Comparison of ENCODE assay signal across 29 mouse cellular contexts in genomic region chr12:8310992-8311391, GRCm38 (mm10). TPM values are rescaled to one million over a fixed set of nuclear protein-coding genes. Genes with fewer than 3 reads are reported as not detected.
DNase-seq lines count a peak whose midpoint lies in the region; ATAC-seq and TF ChIP-seq lines count a peak whose summit lies in the region.
"Had no signal": no experiment of that assay in that cellular context is flagged by ENCODE, and none has a peak within 500 bp of the region (broad histone marks: within the 10 kb centered on the region; RNA-seq: fewer than 3 reads in every experiment).

No protein-coding gene starts in this region.

- H3K4me2 ChIP-seq in forebrain, embryonic 11.5 days (ENCODE audit: low read depth, low read length, severe bottlenecking), result 0 out of 2 replicates have a peak overlapping the region, but pooled peaks have one; percentile 15
- H3K4me2 ChIP-seq in forebrain, postnatal 0 days (ENCODE audit: low read depth), result no peak overlapping the region
- H3K4me2 ChIP-seq in kidney, embryonic 16.5 days (replicated peaks; ENCODE audit: low read depth, low read length), result peak overlapping the region; percentile 40
- H3K4me2 ChIP-seq in neural tube, embryonic 13.5 days, result no peak overlapping the region
- H3K4me2 ChIP-seq in neural tube, embryonic 15.5 days, result no peak overlapping the region
- H3K4me2 ChIP-seq: embryonic facial prominence, embryonic 15.5 days; intestine, embryonic 15.5 days; liver, embryonic 11.5 days had no signal

- H3K9ac ChIP-seq in forebrain, embryonic 11.5 days (ENCODE audit: low read length), result no peak overlapping the region
- H3K9ac ChIP-seq in forebrain, postnatal 0 days, result no peak overlapping the region
- H3K9ac ChIP-seq in kidney, embryonic 16.5 days (replicated peaks; ENCODE audit: low read length), result no peak overlapping the region
- 0 out of 2 replicates have a peak overlapping the region, but pooled peaks have one; percentile 28 for H3K9ac ChIP-seq in neural tube, embryonic 13.5 days
- no peak overlapping the region for H3K9ac ChIP-seq in neural tube, embryonic 15.5 days (replicated peaks)
- H3K9ac ChIP-seq: embryonic facial prominence, embryonic 15.5 days; intestine, embryonic 15.5 days had no signal

- H3K27ac ChIP-seq in forebrain, embryonic 11.5 days (ENCODE audit: low read depth, low read length), result no peak overlapping the region
- no peak overlapping the region for H3K27ac ChIP-seq in forebrain, postnatal 0 days (ENCODE audit: low read depth, low read length)
- no peak overlapping the region for H3K27ac ChIP-seq in kidney, embryonic 16.5 days (ENCODE audit: low read length)
- H3K27ac ChIP-seq in neural tube, embryonic 13.5 days (replicated peaks), result no peak overlapping the region
- no peak overlapping the region for H3K27ac ChIP-seq in neural tube, embryonic 15.5 days (replicated peaks)
- H3K27ac ChIP-seq: embryonic facial prominence, embryonic 15.5 days; intestine, embryonic 15.5 days; left cerebral cortex, adult 2 months had no signal

- TF ChIP-seq CTCF in forebrain, postnatal 0 days (IDR thresholded peaks at IDR 0.05; ENCODE audit: low read depth), result no peak

- H3K9me3 ChIP-seq in forebrain, embryonic 11.5 days (ENCODE audit: control insufficient read depth, low read length), result no peaks in the 10 kb centered on the region
- no peaks in the 10 kb centered on the region for H3K9me3 ChIP-seq in forebrain, postnatal 0 days (ENCODE audit: low read length)
- H3K9me3 ChIP-seq in kidney, embryonic 16.5 days (ENCODE audit: low read length), result no peaks in the 10 kb centered on the region
- H3K9me3 ChIP-seq in neural tube, embryonic 13.5 days, result no peaks in the 10 kb centered on the region
- no peaks in the 10 kb centered on the region for H3K9me3 ChIP-seq in neural tube, embryonic 15.5 days (replicated peaks)
- H3K9me3 ChIP-seq: embryonic facial prominence, embryonic 15.5 days; intestine, embryonic 15.5 days had no signal

- H3K36me3 ChIP-seq in forebrain, embryonic 11.5 days (ENCODE audit: control insufficient read depth, insufficient read depth, low read length), result no peaks in the 10 kb centered on the region
- H3K36me3 ChIP-seq in forebrain, postnatal 0 days (ENCODE audit: insufficient read depth), result no peaks in the 10 kb centered on the region
- H3K36me3 ChIP-seq in kidney, embryonic 16.5 days (ENCODE audit: insufficient read depth, low read length), result no peaks in the 10 kb centered on the region
- H3K36me3 ChIP-seq in neural tube, embryonic 13.5 days, result no peaks in the 10 kb centered on the region
- no peaks in the 10 kb centered on the region for H3K36me3 ChIP-seq in neural tube, embryonic 15.5 days
- H3K36me3 ChIP-seq: embryonic facial prominence, embryonic 15.5 days; intestine, embryonic 15.5 days had no signal

- DNase-seq in forebrain, embryonic 11.5 days (ENCODE audit: low spot score), result no peak
- DNase-seq in forebrain, postnatal 0 days, result no peak
- no peak for DNase-seq in kidney, adult 18-20 months
- no peak for DNase-seq in layer of hippocampus, adult 18-20 months (ENCODE audit: low spot score in 2 of 2)
- DNase-seq: B cell, adult 2 months; cerebellum, adult 9-11 months; gastrocnemius, postnatal 14 days; heart, adult 18-20 months; heart, postnatal 36 days; kidney, postnatal 36 days; layer of hippocampus, adult 9-11 months; left cerebral cortex, postnatal 4 days; lung, adult 18-20 months; lung, postnatal 14 days; right cerebral cortex, postnatal 14 days; spleen, adult 18-20 months; thymus, adult 18-20 months had no signal

- H3K4me3 ChIP-seq in forebrain, embryonic 11.5 days (ENCODE audit: low read depth, low read length), result no peak overlapping the region
- no peak overlapping the region for H3K4me3 ChIP-seq in forebrain, postnatal 0 days (ENCODE audit: low read depth, low read length)
- no peak overlapping the region for H3K4me3 ChIP-seq in kidney, embryonic 16.5 days (ENCODE audit: low read length)
- H3K4me3 ChIP-seq in neural tube, embryonic 13.5 days, result no peak overlapping the region
- H3K4me3 ChIP-seq in neural tube, embryonic 15.5 days (replicated peaks), result no peak overlapping the region
- H3K4me3 ChIP-seq: embryonic facial prominence, embryonic 15.5 days; intestine, embryonic 15.5 days; left cerebral cortex, adult 2 months had no signal

- H3K4me1 ChIP-seq in forebrain, embryonic 11.5 days (replicated peaks; ENCODE audit: control insufficient read depth, insufficient read depth, low read length), result peaks cover 5% of the 10 kb centered on the region
- no peaks in the 10 kb centered on the region; the same call in 1 of the 2 replicates for H3K4me1 ChIP-seq in forebrain, postnatal 0 days (ENCODE audit: insufficient read depth)
- H3K4me1 ChIP-seq in kidney, embryonic 16.5 days (ENCODE audit: insufficient read depth, low read length), result peaks cover 18% of the 10 kb centered on the region
- H3K4me1 ChIP-seq in neural tube, embryonic 13.5 days (replicated peaks), result peaks cover 32% of the 10 kb centered on the region
- peaks cover 24% of the 10 kb centered on the region for H3K4me1 ChIP-seq in neural tube, embryonic 15.5 days

- ATAC-seq in forebrain, embryonic 11.5 days (replicated peaks; ENCODE audit: low FRiP score), result no peak
- ATAC-seq in forebrain, postnatal 0 days, result no peak
- ATAC-seq in kidney, embryonic 16.5 days (ENCODE audit: low FRiP score, low TSS enrichment), result no peak
- ATAC-seq in neural tube, embryonic 13.5 days (ENCODE audit: low read depth), result no peak
- no peak for ATAC-seq in neural tube, embryonic 15.5 days (ENCODE audit: low FRiP score)
- ATAC-seq: intestine, embryonic 15.5 days had no signal

- H3K27me3 ChIP-seq in forebrain, embryonic 11.5 days (ENCODE audit: control insufficient read depth, insufficient read depth, low read length), result peaks cover under 1% of the 10 kb centered on the region
- peaks cover 4% of the 10 kb centered on the region; the same call in 1 of the 2 replicates for H3K27me3 ChIP-seq in forebrain, postnatal 0 days (ENCODE audit: insufficient read depth, low read length)
- H3K27me3 ChIP-seq in kidney, embryonic 16.5 days (ENCODE audit: insufficient read depth, low read length), result peaks cover 19% of the 10 kb centered on the region
- peaks cover 29% of the 10 kb centered on the region for H3K27me3 ChIP-seq in neural tube, embryonic 13.5 days
- peaks cover 23% of the 10 kb centered on the region for H3K27me3 ChIP-seq in neural tube, embryonic 15.5 days (replicated peaks)

- 41% methylated on average over 17 of the region's 17 CpGs for WGBS in forebrain, embryonic 11.5 days
- 32% methylated on average over 17 of the region's 17 CpGs for WGBS in forebrain, postnatal 0 days
- 33% methylated on average over 17 of the region's 17 CpGs for WGBS in kidney, embryonic 16.5 days
- 41% methylated on average over 17 of the region's 17 CpGs for WGBS in neural tube, embryonic 13.5 days
- 42% methylated on average over 17 of the region's 17 CpGs for WGBS in neural tube, embryonic 15.5 days

RNA-seq across cellular contexts. Expression of gene Hs1bp3, which starts 2.2 kb away (rescaled TPM):
- polyA plus RNA-seq in forebrain, embryonic 11.5 days (2014; fragmentation: Nextera tagmentation; extraction: Ambion mirVana), result 7.8 and 10.5 TPM in 2 replicates
- 5.5 and 7.0 TPM in 2 replicates for total RNA-seq in forebrain, postnatal 0 days (2014; rRNA removed)
- polyA plus RNA-seq in forebrain, postnatal 0 days (2015; fragmentation: Nextera tagmentation; extraction: Ambion mirVana), result 4.2 and 5.8 TPM in 2 replicates
- polyA plus RNA-seq in kidney, embryonic 16.5 days (2015; fragmentation: Nextera tagmentation; extraction: Ambion mirVana), result 20.0 and 20.8 TPM in 2 replicates
- polyA plus RNA-seq in neural tube, embryonic 13.5 days (2015; fragmentation: Nextera tagmentation; extraction: Ambion mirVana), result 10.6 and 11.3 TPM in 2 replicates
- polyA plus RNA-seq in neural tube, embryonic 15.5 days (2015; fragmentation: Nextera tagmentation; extraction: Ambion mirVana), result 8.0 and 10.3 TPM in 2 replicates
- total RNA-seq in layer of hippocampus, adult 18-20 months (2021), result 10 to 100 TPM; 18.2 to 18.3 TPM

RNA-seq across cellular contexts. Expression of gene Gdf7, which starts 9.2 kb away (rescaled TPM):
- polyA plus RNA-seq in forebrain, embryonic 11.5 days (2014; fragmentation: Nextera tagmentation; extraction: Ambion mirVana), result 0.75 TPM in 1 of 2 replicates, not detected in the other
- 0.14 and 0.54 TPM in 2 replicates for total RNA-seq in forebrain, postnatal 0 days (2014; rRNA removed)
- polyA plus RNA-seq in forebrain, postnatal 0 days (2015; fragmentation: Nextera tagmentation; extraction: Ambion mirVana), result 0.10 and 0.18 TPM in 2 replicates
- polyA plus RNA-seq in kidney, embryonic 16.5 days (2015; fragmentation: Nextera tagmentation; extraction: Ambion mirVana), result 1.0 and 1.1 TPM in 2 replicates
- 0.43 and 0.49 TPM in 2 replicates for polyA plus RNA-seq in neural tube, embryonic 13.5 days (2015; fragmentation: Nextera tagmentation; extraction: Ambion mirVana)
- 0.14 TPM in 1 of 2 replicates, not detected in the other for polyA plus RNA-seq in neural tube, embryonic 15.5 days (2015; fragmentation: Nextera tagmentation; extraction: Ambion mirVana)
- total RNA-seq in layer of hippocampus, adult 18-20 months (2021), result under 1 TPM; 0.30 to 0.59 TPM
- total RNA-seq: gastrocnemius, postnatal 14 days; left cerebral cortex, postnatal 4 days; megakaryocyte, adult 5-6 weeks; monocyte, adult 5-6 weeks; neutrophil, adult 5-6 weeks had no signal
- polyA plus RNA-seq: heart, embryonic 14.5 days; intestine, embryonic 15.5 days; liver, embryonic 11.5 days; urinary bladder, adult 2 months had no signal

Comparison
In these comparisons a context has a peak if more than half of its experiments do, and no peak if none do; other contexts are left out.
1. H3K4me2 ChIP-seq: peak in forebrain, embryonic 11.5 days (single experiment) and kidney, embryonic 16.5 days (single experiment); none in forebrain, postnatal 0 days (single experiment), neural tube, embryonic 13.5 days (single experiment) and neural tube, embryonic 15.5 days (single experiment).